Mouse (Mus musculus): Measurements from ENCODE around the gene Sult6b2. TPM values are rescaled to one million over a fixed set of nuclear protein-coding genes. Genes with fewer than 3 reads are reported as not detected.

Gene Sult6b2
- polyA plus RNA-seq, 1 experiment from 2014 or later = 0.19 TPM

DNA sequence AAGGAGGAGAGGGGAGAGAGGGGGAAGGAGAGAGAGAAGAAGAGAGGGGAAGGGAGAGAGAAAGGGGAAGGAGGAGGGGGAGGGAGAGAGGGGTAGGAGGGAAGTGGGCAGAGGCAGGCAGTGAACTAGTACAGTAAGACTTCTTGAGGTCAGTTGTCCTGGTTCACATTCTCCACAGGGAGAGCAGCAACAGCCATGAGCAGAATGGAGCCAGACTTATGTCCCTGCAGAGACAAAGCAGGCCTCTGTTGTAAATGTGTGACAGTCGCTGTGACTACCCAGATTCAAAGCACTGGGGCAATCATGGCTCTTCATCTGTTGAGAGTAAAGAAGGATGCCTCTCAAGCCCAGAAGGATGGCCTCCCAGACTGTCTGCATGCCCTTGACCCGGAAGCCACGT is 27.4 kb upstream of the Sult6b2 start:
- Histone ChIP-seq H3K9ac (no peak overlapping the region), H3K9me3 (no peaks in the 10 kb centered on the region), H3K27me3 (no peaks in the 10 kb centered on the region), H3K4me1 (replicated peaks) (peaks cover 12% of the 10 kb centered on the region), H3K27ac (no peak overlapping the region), H3K36me3 (peaks cover 18% of the 10 kb centered on the region), H3K4me3 (no peak overlapping the region), H3K4me2 (no peak overlapping the region)
- no peak for ATAC-seq (ENCODE audit: low FRiP score)
- WGBS = 77% methylated on average over 3 of the region's 3 CpGs

DNA sequence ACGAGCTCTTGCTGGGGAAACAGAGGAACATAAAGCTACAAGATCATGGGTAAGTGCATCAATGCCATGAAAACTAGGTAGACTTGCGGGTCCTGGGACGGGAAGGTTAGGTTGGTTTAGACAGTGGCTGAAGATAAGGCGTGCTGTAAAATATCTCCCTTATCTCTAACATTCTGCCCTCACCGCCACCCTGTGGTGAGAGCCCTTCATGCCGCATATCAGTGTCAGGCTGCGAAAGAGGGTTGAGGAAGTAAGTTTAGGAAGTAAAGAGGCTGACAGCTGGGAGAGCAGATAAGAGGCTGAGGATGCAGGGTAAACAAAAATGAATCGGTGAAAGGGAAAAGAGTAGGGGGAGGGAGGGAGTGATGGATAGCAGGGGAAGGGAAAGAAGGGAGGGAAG is 26.9 kb upstream of the Sult6b2 start:
- peaks cover 18% of the 10 kb centered on the region for H3K36me3 ChIP-seq
- H3K9ac ChIP-seq = no peak overlapping the region
- H3K4me1 ChIP-seq (replicated peaks) = peaks cover 12% of the 10 kb centered on the region
- no peak overlapping the region for H3K27ac ChIP-seq
- H3K4me2 ChIP-seq = no peak overlapping the region
- no peak overlapping the region for H3K4me3 ChIP-seq
- 57% methylated on average over 8 of the region's 8 CpGs for WGBS
- ATAC-seq (ENCODE audit: low FRiP score) = no peak
- no peaks in the 10 kb centered on the region for H3K9me3 ChIP-seq
- no peaks in the 10 kb centered on the region for H3K27me3 ChIP-seq

DNA sequence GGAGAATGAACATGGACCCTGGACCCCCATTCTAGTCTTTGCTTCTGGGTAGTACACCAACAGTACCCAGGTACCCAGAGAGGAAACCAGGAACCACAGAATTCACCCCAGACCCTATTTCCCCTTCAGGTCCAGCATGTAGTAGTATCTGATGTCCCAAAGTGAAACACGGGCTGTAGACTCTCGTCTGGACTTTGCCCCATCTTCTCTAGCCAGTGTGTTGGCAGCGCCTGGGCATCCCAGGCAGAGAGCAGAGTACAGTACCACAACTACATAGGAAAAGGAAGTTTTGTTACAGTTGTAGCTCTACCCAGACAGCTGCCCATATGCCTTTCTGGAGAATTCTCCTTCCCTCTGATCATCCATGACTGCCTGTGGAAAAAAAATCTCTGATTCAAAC is 25.9 kb upstream of the Sult6b2 start:
- H3K27ac ChIP-seq = no peak overlapping the region
- no peak overlapping the region for H3K9ac ChIP-seq
- no peaks in the 10 kb centered on the region for H3K9me3 ChIP-seq
- peaks cover 18% of the 10 kb centered on the region for H3K36me3 ChIP-seq
- H3K4me3 ChIP-seq = no peak overlapping the region
- no peak overlapping the region for H3K4me2 ChIP-seq
- peaks cover 4% of the 10 kb centered on the region for H3K4me1 ChIP-seq (replicated peaks)
- H3K27me3 ChIP-seq = no peaks in the 10 kb centered on the region
- WGBS = 93% methylated on average over 3 of the region's 3 CpGs
- ATAC-seq (ENCODE audit: low FRiP score) = no peak

DNA sequence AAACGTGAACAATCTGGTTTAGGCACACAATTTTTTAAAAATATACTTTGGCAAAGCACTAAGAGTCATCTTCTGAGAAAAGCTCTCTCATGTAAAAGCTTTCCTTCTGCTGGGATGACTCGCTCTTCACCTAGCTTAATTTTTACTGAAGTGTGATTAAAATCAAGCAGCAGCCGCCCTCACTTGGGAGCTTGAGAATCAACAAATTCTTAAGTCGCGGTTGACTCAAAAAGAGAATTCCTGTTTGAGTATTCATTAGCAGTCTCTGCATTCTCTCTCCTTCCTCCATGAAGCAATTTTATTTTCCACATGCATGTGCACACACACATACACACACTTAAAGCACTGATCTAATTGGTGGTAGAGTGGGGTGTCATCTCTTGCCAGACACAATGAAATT is 21.1 kb upstream of the Sult6b2 start:
- H3K36me3 ChIP-seq = peaks cover 18% of the 10 kb centered on the region
- H3K9me3 ChIP-seq = no peaks in the 10 kb centered on the region
- H3K27me3 ChIP-seq = no peaks in the 10 kb centered on the region
- H3K4me3 ChIP-seq = no peak overlapping the region
- H3K27ac ChIP-seq = no peak overlapping the region
- WGBS = 85% methylated on average over 5 of the region's 5 CpGs
- no peak overlapping the region for H3K9ac ChIP-seq
- ATAC-seq (ENCODE audit: low FRiP score) = no peak
- no peaks in the 10 kb centered on the region; the same call in 1 of the 2 replicates for H3K4me1 ChIP-seq (replicated peaks)
- H3K4me2 ChIP-seq = no peak overlapping the region

DNA sequence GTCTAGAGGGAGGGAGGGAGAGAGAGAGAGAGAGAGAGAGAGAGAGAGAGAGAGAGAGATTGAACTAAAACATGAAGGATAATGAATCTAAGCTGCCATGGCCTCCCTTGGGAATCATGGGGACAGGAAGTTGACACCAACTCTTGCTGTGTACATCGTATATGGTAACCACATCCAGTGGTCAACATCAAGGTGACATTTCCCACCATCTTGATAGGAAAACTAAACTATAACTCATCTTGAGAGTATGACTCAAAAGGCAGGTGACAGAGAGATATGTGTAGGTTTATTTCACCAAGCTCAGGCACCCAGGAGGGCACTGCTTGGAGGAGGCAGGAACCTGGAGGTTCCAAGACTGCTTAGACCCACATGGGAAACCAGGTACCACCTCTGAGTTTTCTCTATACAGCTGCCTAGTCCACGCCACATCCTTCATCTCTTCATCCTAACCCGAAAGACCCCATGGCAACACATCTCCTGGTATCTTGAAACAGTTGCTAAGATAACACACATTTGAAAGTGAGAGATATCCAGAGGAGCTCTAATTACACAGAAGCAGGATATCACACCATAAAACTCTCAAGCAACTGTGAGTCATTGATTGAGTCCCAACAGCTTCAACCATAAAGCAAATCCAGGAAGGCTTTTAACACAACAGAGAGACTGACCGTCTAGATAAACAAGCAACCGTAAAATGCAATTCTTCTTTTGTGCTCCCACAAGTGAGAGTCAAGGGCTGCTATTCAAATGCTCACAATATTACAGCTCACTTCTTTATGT is 18.9 kb upstream of the Sult6b2 start:
- Histone ChIP-seq H3K4me3 (no peak overlapping the region), H3K36me3 (peaks cover 9% of the 10 kb centered on the region), H3K27ac (no peak overlapping the region), H3K9ac (no peak overlapping the region), H3K27me3 (no peaks in the 10 kb centered on the region), H3K4me1 (replicated peaks) (no peaks in the 10 kb centered on the region; the same call in 1 of the 2 replicates), H3K4me2 (no peak overlapping the region), H3K9me3 (no peaks in the 10 kb centered on the region)
- ATAC-seq (ENCODE audit: low FRiP score) = no peak
- WGBS = 77% methylated on average over 5 of the region's 5 CpGs

DNA sequence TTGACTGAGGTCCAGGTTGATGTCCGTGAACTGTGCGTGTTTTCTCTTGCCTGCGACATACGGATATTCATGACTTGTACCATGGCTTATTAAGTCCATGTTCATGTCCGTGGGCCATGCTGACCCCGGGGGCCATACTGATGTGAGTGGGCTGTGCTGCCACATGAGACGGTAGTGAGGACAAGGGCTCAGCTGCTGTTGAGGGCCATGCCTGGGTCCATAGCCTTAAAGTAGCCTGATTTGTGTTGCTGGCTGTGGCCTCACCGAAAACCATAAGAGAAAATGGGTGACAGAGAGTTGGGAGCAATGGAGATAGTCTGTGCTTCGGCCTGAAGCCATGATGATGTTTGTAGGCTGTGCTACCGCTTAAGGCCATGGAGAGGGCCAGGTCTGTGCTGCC is 14.0 kb upstream of the Sult6b2 start:
- 92% methylated on average over 10 of the region's 10 CpGs for WGBS
- Histone ChIP-seq H3K4me2 (no peak overlapping the region), H3K36me3 (no peaks in the 10 kb centered on the region), H3K4me1 (replicated peaks) (no peaks in the 10 kb centered on the region; the same call in none of the 2 replicates), H3K9me3 (no peaks in the 10 kb centered on the region), H3K27ac (no peak overlapping the region), H3K9ac (no peak overlapping the region), H3K27me3 (no peaks in the 10 kb centered on the region), H3K4me3 (no peak overlapping the region)
- no peak for ATAC-seq (ENCODE audit: low FRiP score)

DNA sequence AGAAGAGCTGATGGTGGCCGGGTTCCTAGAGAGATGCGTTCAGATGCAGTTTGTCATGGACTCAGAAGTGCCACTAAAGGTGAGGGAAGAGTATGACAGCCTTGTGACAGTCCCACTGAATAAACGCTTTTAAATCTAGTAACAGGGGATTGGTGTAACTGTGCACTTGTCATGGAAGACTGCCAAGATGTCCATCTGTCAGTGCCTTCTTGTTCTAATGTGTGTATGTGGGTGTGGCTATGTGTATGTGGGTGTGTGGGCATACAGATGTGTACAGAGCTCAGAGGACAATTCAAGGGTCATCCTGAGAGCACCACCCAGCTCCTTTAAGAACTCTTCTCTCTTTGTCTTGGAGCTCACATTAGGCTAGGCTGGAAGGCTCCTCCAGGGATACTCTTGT is 11.2 kb upstream of the Sult6b2 start:
- peak; percentile 29; the same call in 1 of the 2 replicates for ATAC-seq (ENCODE audit: low FRiP score)
- no peak overlapping the region for H3K9ac ChIP-seq
- 75% methylated on average over 3 of the region's 3 CpGs for WGBS
- no peak overlapping the region for H3K27ac ChIP-seq
- peaks cover 4% of the 10 kb centered on the region for H3K4me1 ChIP-seq (replicated peaks)
- H3K27me3 ChIP-seq = no peaks in the 10 kb centered on the region
- no peaks in the 10 kb centered on the region for H3K9me3 ChIP-seq
- no peak overlapping the region for H3K4me3 ChIP-seq
- H3K36me3 ChIP-seq = no peaks in the 10 kb centered on the region
- no peak overlapping the region for H3K4me2 ChIP-seq

DNA sequence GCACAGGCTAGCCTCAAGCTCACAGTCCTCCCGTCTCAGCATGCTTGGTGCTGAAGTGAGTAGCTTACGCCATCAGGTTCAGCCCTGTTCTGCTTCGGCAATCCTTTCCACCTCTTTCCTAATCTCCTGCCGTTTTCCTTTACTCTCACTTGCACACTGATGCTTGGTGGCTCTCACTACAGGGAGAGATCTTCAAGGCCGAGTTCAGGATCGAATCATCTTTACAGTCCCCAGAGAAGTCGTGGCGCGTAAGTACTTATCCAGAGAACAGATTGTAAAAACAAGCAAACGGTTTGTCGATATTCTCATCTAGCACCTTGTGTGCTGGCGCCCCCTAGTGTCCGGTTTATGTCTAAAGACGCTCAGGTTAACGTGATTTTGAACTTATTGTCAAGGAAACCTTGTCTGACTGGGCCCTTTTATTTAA is 10.2 kb upstream of the Sult6b2 start:
- H3K4me1 ChIP-seq (replicated peaks) = peaks cover 4% of the 10 kb centered on the region
- 0 out of 2 replicates have a peak overlapping the region, but pooled peaks have one; percentile 19 for H3K9ac ChIP-seq
- no peaks in the 10 kb centered on the region for H3K27me3 ChIP-seq
- no peaks in the 10 kb centered on the region for H3K9me3 ChIP-seq
- H3K27ac ChIP-seq = no peak overlapping the region
- 7% methylated on average over 15 of the region's 15 CpGs for WGBS
- peak overlapping the region; percentile 29 for H3K4me3 ChIP-seq
- ATAC-seq (ENCODE audit: low FRiP score) = peak; percentile 55; the same call in 1 of the 2 replicates
- H3K4me2 ChIP-seq = peak overlapping the region; percentile 49
- H3K36me3 ChIP-seq = no peaks in the 10 kb centered on the region

DNA sequence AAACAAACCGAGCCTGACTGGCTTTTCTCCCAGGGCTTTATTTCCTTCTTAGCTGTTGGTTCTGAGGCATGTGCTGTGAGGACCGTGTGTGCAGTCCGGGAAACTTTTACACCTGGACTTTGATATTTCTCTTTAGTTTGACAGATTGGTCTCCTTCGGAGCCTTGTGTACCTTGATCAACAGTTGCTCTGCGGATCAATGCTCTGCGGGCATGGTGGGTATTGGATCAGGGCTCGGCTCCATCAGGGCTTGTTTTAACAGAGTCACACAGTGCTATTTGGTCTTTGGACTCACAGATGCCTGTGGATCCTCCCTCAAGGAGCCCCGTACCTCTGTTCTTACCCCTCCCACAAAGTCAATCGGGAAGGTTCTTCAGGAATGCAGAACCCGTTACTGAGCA is 9.7 kb upstream of the Sult6b2 start:
- H3K36me3 ChIP-seq = no peaks in the 10 kb centered on the region
- peak overlapping the region; percentile 49 for H3K4me2 ChIP-seq
- H3K9ac ChIP-seq = 0 out of 2 replicates have a peak overlapping the region, but pooled peaks have one; percentile 19
- ATAC-seq (ENCODE audit: low FRiP score) = 0 out of 2 replicates have a peak, but pooled peaks have one; percentile 50
- no peaks in the 10 kb centered on the region for H3K9me3 ChIP-seq
- 63% methylated on average over 10 of the region's 10 CpGs for WGBS
- no peak overlapping the region for H3K4me3 ChIP-seq
- no peaks in the 10 kb centered on the region for H3K27me3 ChIP-seq
- no peak overlapping the region for H3K27ac ChIP-seq
- peaks cover 4% of the 10 kb centered on the region for H3K4me1 ChIP-seq (replicated peaks)

DNA sequence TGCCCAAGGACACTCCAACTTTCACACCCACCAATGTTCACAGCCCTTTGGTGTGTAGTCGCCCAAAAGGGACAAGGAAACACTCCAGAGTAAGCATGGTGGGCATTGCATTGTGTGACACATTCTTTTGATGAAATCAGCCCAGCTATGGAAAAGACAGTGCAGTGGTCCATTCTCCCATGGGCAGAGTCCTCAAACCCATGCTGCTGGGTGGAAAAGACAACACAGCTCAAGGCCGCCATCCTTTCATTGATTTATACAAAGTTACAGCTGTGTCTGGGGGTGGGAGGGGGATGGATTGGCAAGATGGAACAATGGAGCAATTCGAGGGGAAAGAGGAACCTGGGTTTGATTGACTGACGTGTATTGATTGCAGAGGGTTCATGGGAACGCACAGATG is 8.7 kb upstream of the Sult6b2 start:
- Histone ChIP-seq H3K27me3 (no peaks in the 10 kb centered on the region), H3K36me3 (no peaks in the 10 kb centered on the region), H3K4me2 (no peak overlapping the region), H3K9ac (no peak overlapping the region), H3K9me3 (no peaks in the 10 kb centered on the region), H3K4me1 (replicated peaks) (peaks cover 4% of the 10 kb centered on the region), H3K27ac (no peak overlapping the region), H3K4me3 (no peak overlapping the region)
- 36% methylated on average over 5 of the region's 5 CpGs for WGBS
- no peak for ATAC-seq (ENCODE audit: low FRiP score)

DNA sequence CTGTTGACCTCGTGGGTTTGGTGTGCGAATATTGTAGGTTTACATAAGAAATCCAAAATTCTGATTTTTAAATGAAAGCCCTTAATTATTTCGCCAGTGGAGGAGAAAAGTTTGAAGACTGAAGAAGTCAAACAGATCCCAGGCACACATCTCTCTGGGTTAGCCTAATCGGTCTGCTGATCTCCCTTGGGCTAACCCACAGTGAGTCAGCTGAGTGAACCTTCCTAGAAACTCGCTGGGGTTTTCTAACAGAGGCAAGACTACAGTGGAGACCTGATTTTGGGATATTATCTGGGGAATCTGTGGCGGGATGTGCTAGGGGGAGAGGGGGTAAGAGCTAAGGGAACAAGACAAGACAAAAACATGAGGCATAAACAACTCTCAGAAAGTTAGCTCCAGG is 5.9 kb upstream of the Sult6b2 start:
- H3K27me3 ChIP-seq = no peaks in the 10 kb centered on the region
- no peaks in the 10 kb centered on the region for H3K36me3 ChIP-seq
- H3K27ac ChIP-seq = no peak overlapping the region
- H3K9ac ChIP-seq = no peak overlapping the region
- WGBS = 72% methylated on average over 6 of the region's 6 CpGs
- no peak for ATAC-seq (ENCODE audit: low FRiP score)
- peaks cover 4% of the 10 kb centered on the region for H3K4me1 ChIP-seq (replicated peaks)
- no peaks in the 10 kb centered on the region for H3K9me3 ChIP-seq
- H3K4me3 ChIP-seq = no peak overlapping the region
- no peak overlapping the region for H3K4me2 ChIP-seq

DNA sequence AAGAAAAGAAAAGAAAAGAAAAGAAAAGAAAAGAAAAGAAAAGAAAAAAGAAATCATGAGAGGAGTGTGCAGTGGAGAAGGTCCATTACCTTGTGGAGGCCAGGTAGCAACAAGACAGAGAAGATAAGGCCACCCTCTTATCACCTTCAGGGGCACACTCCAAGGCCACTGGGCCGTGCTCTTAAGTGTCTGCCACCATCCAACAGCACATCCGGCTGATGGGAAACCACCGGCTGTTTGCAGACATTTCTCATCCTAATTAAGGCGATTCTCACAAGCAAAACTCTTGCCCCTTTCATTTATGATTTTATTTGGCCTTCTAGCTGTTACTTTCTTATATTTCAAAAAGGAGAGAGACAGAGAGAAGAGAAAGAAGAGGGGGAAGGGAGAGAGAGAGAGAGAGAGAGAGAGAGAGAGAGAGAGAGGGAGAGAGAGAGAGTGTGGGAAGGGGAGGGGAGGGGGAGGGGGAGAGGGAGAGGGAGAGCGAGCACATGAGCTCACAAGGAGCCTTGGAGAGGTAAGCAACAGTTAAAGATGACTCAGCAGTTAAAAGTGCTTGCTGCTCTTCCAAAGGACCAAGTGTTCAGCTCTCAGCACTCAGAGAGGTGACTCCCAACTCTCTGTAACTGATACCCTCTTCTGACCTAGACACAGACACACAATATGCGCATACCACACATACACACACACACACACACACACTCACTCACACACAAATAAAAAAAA is 5.2 kb upstream of the Sult6b2 start:
- no peaks in the 10 kb centered on the region for H3K27me3 ChIP-seq
- no peak overlapping the region for H3K9ac ChIP-seq
- ATAC-seq (ENCODE audit: low FRiP score) = no peak
- H3K27ac ChIP-seq = no peak overlapping the region
- 49% methylated on average over 6 of the region's 6 CpGs for WGBS
- H3K4me1 ChIP-seq (replicated peaks) = peaks cover 4% of the 10 kb centered on the region
- no peaks in the 10 kb centered on the region for H3K36me3 ChIP-seq
- no peaks in the 10 kb centered on the region for H3K9me3 ChIP-seq
- H3K4me2 ChIP-seq = no peak overlapping the region
- no peak overlapping the region for H3K4me3 ChIP-seq
